Mouse (Mus musculus): Measurements from ENCODE around the gene Cdhr5. TPM values are rescaled to one million over a fixed set of nuclear protein-coding genes. Genes with fewer than 3 reads are reported as not detected.

The Cdhr5 gene
- not detected for total RNA-seq (2021)

DNA sequence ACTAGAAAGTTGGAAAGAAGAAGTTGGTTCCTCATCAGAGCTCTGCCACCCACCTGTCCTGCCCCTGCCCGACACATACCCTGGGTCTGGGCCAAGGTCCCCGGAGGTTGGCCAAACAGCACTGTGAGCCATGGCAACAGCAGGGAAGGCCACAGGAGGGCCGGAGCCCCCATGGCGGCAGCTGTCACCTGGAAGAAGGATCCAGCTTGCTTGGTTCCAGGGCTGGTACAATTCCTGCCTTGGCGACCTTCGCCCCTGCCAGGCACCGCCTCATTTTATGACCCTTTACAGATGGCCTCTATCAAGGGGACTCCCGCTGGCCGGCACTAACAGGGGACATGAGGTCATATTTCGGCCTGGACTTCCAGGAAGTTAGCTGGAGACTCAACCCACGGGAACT, at the start of gene Cdhr5:
Gene Cdhr5 (minus strand): TSS at position 241 of the 400 bp plus-strand sequence.
- DNase-seq: no peak

DNA sequence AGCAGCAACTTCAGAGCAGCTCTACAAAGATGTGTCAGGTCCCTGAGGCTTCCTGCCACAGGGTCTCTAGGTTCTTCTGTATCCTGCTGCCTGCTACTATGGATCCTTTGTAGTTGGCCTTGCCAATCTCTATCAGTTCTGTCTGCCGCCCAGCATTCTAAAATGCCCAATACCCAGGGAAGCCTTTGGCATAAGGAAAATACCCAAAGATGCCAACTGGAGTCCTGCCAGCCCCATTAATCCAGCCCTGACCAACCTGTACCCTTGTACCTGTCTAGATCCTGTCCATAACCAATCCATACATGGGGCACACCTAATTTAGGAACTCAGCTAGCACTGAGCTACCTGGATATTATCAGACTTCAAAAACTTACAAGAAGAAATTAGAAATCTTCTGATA, 48.1 kb upstream of the Cdhr5 start:
- no peak for DNase-seq

DNA sequence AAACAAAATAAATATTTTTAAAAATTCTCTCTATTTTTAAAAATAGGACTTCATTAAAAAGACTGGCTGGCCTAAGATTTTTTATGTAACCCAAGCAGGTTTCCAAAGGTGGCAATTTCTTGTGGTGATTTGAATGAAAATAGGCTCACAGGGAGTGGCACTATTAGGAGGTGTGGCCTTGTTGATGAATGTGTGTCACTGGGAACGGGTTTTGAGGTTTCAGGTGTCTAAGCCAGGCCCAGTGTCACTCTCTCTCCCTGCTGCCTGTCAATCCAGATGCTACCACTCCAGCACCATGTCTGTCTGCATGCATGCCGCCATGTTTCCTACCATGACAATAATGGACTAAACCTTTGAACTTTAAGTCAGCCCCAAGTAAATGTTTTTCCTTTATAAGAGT, 42.9 kb upstream of the Cdhr5 start:
- DNase-seq: no peak

DNA sequence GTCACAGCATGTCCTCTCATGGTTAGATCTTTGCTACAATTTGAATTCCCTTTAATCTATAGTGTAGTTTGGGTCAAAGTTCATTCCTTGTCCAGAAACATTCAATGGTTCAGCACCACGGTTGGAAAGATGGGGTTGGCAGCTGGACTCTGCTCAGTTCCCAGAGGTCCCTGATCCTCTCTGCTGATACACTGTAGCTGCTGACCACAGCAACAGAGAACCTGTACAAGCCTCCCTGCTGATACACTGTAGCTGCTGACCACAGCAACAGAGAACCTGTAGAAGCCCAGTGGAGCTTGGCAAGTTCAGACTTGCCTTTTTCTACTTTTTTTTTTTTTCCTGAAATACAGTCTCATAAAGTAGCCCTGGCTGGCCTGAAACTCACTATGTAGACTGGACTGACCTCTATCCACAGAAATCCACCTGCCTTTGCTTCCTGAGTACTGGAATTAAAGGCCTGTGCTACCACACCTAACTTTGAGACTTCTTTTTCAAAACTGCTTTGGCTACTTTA, 41.1 kb upstream of the Cdhr5 start:
- DNase-seq: no peak

DNA sequence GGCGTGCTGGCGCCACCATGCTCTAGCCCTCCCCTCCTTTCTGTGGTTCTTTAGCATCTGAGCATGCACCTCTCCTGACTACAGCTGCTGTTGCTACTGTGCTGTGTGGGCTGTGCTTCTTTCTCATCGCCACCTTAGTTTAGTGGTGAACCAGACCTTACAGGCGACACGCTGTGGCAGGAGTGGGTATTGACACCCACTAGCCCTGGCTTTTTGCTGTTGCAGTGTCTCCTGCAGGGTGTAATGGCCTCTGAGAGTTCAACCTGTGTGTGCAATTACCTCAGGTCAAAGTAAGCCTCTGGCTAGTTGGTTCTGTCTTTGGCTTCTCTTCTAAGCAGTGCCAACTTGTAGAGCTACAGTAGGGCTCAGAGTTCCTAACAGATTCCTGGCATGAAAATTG, 39.4 kb upstream of the Cdhr5 start:
- no peak for DNase-seq

DNA sequence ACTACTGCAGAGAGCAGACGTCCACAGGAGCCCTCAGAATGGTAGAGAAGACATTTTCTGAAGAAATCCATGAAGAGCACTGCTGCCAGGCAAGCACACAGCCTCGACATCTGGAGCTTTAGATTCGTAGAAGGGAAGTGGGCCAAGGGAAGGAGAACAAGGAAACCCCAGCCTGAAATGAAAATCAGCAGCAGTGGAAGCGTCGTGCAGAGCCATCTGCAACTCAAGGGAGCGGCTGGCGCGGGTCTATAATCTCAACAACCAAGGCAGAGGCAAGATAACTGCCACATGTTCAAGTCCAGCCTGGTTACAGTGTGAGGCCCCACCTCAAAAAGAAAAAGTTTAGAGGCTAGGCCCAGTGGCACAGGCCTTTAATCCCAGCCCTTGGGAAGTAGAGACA, 38.5 kb upstream of the Cdhr5 start:
- no peak for DNase-seq

DNA sequence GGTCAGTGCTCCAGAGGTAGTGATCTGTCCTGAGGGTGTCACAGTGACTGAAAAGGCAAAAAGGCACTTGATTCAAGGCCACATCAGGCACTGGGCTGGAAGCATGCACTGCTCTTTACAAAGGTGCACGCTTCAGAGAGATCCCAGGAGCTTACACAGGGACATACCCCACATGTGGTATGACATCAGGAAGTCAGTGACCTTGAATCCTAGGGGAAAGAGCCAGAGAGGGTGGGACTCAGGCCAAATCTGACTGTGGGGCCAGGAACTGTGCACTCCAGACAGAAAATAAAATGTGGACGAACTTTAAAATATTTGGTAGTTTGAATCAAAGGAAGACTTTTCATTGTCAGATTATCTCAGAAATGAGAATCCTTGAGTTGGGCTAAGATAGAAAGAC, 37.8 kb upstream of the Cdhr5 start:
- DNase-seq: no peak

DNA sequence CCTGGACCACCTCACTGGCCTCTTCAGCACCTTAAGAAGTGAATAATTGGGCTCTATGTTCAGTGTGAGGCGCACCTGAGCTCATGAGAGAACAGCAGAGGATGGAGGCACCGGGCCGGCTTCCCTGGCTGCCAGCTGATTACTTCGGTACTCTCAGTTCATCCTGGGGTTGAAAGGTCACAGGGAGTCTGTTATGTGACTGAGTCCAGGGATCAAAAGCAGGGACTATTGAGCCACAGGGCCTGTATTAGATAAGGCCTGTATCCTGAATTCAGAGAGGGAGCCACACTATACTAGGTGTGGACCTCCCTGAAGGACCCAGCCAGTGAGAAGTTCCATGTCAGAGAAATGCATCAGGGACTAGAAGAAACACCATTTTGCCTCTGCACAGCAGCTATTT, 28.0 kb upstream of the Cdhr5 start:
- no peak for DNase-seq

DNA sequence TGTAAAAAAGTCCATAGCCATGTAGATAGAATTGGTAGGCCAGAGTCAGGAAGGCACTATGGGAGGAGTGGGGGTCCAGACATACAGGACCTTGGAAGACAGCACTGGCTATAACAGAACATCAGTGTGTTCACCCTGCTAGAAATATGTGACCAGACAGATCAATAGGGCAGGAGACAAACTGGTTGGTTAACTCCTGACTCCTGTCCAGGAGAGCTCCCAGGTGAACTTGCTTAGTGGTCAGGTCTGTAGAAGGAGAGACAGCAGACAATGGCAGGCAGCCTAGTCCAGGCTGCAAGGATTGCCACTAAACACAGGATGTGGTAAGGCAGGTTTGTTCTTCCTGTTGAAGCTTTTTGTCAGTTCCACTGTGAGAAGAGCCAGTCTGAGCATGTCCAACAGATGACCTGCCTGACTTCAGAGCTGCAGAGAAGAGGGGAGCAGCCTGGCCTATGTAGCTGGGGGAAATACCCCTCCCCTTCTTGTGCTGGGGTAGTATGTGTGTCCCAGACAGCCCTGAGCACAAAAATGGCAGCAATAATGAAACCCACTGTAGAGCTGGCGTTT, 26.2 kb upstream of the Cdhr5 start:
- DNase-seq: no peak

DNA sequence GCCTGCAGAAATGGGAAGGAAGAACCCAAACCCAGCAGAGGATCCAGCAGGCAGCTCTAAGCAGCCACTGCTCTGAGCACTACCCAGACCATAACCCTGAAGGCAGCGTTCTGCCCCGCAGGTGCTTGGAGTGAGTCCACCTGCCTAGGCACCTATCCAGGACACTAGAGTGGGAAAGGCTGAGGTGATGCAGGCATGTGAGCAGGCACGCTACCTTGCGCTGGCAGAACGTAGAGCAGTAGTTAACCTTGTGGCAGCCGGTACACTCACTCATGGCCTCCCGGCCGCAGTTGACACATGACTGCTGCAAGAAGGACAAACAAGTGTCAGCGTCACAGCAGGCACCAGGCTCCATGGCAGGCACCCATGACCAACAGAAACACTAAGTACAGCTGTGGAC, 24.8 kb upstream of the Cdhr5 start:
- no peak for DNase-seq

DNA sequence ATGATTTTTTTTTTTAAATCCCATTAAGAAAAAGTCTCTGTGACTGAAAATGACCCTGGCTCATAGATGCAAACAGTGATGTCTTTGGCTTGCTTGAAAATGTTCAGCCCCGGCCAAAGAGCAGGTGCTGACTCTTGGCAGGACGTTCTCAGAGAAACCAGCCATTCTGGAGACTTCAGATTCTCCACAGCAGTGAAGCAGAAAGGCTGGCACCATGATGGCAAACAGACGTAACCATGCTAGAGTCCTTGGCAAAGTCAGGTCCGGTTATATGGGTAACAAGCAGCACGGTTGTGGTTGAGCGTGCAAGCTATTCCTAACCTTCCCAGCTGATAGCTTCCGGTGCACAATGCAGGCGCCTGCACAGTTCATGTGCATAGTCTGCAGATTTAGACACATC, 22.6 kb upstream of the Cdhr5 start:
- DNase-seq: no peak

DNA sequence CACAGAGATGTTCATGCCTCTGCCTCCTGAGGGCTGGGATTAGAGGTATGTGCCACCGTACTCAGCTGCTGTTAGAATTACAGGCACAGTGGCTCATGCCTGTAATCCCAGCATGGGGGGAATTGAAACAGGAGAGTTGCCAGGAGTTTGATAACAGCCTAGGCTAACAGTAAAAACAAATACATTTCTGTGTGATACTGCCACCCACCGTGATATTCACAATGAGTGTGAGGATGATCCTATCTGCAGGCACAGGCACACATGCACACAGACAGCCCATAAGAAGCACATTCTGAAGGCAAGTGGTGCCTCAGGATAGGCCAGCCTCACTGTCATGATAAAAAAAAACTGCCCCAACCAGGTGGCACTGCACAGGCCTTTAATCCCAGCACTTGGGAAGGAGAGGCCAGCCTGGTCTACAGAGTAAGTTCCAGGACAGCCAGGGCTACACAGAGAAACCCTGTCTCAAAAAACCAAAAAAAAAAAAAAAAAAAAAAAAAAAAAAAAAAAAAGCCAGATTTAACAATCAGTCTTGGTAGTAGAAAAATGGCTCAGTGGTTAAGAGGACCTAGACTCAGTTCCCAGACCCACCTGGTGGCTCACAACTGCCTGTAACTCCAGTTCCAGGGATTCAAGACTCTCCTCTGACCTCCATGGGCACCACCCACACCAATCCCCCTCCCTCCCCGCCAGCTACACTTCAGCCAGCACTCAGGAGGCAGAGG, 21.5 kb upstream of the Cdhr5 start:
- no peak for DNase-seq

DNA sequence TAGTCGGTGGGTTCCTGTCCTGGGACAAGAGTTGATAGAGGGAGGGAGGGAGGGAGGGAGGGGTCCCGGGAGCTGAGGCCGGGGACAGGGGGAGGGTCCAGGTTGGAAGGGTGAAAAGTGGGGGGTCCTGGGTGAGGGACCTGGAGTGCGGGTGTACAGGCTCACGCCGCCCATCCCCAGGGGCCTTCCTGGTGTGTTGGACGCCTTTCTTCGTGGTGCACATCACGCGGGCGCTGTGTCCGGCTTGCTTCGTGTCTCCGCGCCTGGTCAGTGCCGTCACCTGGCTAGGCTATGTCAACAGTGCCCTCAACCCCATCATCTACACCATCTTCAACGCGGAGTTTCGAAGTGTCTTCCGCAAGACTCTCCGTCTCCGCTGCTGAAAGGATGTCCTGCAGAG, 17.9 kb upstream of the Cdhr5 start:
- no peak for DNase-seq

DNA sequence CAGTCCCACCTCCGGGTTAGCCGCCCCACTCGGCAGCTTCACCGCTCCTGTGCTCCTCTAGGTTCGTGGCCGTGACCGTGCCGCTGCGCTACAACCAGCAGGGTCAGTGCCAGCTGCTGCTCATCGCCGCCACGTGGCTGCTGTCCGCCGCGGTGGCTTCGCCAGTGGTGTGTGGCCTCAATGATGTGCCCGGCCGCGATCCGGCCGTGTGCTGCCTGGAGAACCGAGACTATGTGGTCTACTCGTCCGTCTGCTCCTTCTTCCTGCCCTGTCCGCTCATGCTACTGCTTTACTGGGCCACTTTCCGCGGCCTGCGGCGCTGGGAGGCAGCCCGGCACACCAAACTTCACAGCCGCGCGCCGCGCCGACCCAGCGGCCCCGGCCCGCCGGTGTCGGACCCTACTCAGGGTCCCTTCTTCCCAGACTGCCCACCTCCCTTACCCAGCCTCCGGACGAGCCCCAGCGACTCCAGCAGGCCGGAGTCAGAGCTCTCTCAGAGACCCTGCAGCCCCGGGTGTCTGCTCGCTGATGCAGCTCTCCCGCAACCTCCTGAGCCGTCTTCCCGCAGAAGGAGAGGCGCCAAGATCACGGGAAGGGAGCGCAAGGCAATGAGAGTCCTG, 17.4 kb upstream of the Cdhr5 start:
- no peak for DNase-seq

DNA sequence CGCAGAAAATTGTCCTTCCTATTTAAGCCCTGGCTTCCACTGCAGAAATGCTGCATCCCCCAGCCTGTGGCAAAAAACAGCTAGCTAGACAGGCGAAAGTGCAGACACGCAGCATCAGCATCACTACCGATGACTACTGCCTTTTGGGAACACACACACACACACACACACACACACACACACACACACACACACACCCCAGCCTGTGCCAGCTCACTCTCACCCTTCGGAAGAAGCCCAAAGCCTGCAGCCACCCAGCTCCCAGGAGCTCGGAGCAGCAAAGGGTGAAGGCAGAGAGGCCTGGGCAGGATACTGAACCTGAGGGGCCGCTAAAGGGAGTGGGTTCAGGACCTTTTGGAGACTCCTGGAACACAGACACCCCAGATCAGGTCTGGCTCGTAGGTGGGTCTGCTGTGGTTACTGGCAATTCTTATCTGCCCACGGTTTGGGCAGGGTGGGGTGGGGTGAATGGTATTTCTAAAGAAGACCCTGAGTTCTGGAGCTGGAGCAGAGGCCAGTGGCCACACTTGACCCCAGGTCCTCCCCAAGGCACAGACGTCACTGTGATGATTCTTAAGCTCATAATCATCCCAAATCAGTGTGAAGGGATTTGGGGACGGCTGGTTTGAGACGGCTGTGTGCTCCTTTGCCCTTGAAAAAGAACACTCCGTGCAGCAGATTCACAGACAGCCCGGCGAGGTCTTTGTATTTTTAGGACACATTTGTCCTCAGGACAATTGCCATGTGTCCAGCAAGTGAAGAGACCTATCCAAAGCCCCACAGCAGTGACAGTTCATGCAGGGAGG, 16.2 kb upstream of the Cdhr5 start:
- DNase-seq: no peak

DNA sequence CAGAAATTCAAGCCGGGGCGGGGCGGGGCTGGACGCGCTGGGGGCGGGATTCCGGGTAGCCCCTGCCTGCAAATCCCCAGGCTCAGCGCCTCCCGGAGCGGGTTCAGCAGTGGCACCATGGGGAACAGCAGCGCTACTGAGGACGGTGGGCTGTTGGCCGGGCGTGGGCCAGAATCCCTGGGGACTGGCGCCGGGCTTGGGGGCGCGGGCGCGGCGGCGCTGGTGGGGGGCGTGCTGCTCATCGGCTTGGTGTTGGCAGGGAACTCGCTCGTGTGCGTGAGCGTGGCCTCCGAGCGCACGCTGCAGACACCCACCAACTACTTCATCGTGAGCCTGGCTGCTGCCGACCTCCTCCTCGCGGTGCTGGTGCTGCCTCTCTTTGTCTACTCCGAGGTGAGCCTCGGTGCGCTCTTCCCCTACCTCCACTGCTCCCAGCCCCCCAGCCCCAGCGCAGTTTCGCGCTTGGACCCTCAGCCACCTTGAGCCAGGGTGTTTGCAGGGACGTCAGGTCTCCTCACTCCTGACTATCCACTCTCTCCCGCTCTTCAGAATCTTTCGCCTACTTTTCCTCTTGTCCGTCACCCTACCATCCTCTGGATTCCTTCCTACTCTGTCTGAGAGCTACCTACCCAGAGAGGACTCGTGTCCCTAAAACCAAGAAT, 15.5 kb upstream of the Cdhr5 start, which contains the start of gene Drd4:
Gene Drd4 (plus strand): TSS at position 86 of the 662 bp plus-strand sequence.
- DNase-seq: no peak

DNA sequence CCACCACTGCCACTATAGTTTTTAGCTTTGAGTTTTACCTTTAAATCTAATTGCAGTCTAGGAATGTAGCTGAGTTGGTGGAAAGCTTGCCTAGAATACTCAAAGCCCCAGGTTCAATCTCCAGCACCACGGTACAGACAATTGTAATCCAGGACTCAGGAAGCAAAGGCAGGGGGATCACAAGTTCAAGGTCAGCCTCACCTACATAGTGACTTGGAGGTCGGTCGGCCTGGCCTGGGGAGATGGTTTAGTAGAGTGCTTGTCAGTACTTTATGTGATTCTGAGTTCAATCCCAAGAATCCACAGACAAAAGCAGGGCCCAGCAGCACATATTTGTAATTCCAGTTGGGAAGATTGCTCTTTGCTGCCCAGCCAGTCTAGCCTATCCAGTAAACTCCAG, 11.5 kb upstream of the Cdhr5 start:
- no peak for DNase-seq

DNA sequence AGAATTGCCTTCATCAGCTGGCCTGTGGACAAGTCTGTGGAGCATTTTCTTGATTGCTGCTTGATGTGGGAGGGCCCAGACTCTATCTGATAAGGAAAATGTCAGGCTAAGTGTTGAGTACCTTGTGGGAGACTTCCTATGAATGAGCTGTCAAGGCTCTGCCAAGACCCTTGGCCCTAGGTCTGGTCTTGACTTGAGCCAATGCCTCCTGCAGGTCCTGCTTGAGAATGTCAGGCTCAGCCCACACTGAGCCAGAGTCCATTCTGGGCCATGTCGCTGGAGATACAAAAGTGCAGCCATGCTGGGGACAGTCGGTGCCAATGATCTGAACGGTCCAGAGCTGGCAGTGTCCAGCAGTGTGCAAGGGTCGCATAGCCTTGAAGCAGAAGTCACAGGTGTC, 6.2 kb upstream of the Cdhr5 start:
- no peak for DNase-seq

DNA sequence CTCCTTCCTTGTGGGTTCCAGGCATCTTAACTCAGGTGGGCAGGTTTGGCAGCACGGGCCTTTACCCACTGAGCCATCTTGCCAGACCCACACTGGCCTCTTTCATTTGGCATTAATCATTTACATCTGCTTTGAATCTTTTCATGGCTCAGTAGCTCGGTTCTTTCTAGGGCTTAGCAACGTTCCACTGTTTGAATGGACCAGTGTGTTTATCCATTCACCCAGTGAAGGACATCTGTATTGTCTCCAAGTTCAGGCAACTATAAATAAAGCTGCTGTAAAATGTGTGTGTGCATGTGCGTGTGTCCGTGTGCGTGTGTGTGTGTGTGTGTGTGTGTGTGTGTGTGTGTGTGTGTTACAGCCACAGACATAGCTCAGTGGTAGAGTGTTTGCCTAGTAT, 4.9 kb upstream of the Cdhr5 start:
- no peak for DNase-seq

DNA sequence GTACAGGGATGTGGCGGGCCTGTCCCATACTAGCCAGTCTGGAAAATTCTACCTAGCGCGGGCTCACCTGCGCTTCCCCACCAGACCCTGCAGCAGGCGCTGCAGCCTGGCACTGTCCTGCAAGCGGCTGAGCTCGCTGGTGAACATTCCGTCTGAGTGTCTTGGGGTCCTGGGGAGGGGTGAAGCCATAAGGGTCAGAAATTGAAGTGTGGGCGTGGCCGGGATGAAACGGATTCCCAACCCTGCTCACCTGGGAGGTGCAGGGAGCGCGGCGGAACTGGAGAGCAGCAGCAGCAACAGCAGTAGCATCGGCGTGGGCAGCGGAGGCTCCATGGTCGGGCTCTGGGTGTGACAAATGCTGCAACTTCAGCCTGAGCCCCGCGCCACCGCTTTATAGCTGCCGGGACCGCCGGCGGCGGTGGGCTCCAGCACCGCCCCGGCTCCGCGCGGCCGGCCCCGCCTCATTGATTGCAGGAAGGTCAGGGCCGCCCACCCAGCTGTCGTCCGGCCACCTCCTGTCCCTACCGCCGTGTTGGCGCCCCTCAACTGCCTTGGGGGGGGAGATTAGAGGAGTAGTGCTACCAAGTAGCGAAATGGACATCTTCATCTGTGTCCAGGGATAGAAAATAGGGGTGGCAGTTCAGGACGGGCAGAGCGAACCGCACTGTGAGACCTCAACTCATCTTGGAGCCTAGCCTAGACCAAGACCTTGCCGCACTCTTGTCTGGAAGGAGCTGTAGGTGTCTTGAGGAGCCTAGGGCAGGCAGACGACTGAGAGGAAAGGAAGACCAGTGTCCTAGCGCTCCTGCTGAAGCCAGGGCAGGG, 2.4 kb upstream of the Cdhr5 start, which contains the start of gene Sct:
Gene Sct (minus strand): TSS at position 368 of the 825 bp plus-strand sequence.
- no peak for DNase-seq

Data from layer of hippocampus, postnatal 36 days (tissue).